Mouse (Mus musculus) hindbrain, embryonic 16.5 days (tissue): ENCODE results near the gene 1700019N19Rik. TPM values are rescaled to one million over a fixed set of nuclear protein-coding genes. Genes with fewer than 3 reads are reported as not detected.

Source experiments
- ATAC-seq: fragments of 200-750 bp; cut with Nextera tagmentation; 2 replicates; pipeline ENCODE4 v1.8.0; 2017; ENCODE audit warnings: moderate TSS enrichment, moderate library complexity
- H3K27ac ChIP-seq: fragments of 300-500 bp; sonication (generic); 2 replicates; pipeline ENCODE4 v1.5.1; 2014; ENCODE audit warnings: low read depth, mild to moderate bottlenecking, control low read depth, low read length, moderate library complexity
- H3K27me3 ChIP-seq: fragments of 300-500 bp; sonication (generic); replicated peaks from 2 replicates; pipeline ENCODE4 v1.6.1; 2014; ENCODE audit warnings: low read length; ENCODE audit not compliant: control insufficient read depth, insufficient read depth
- H3K36me3 ChIP-seq: fragments of 300-500 bp; sonication (generic); 2 replicates; pipeline ENCODE4 v1.6.1; 2014; ENCODE audit warnings: mild to moderate bottlenecking, low read length, moderate library complexity, mixed read lengths; ENCODE audit not compliant: control insufficient read depth, insufficient read depth
- H3K4me1 ChIP-seq: fragments of 300-500 bp; sonication (generic); 2 replicates; pipeline ENCODE4 v1.6.1; 2014; ENCODE audit warnings: low read depth, low read length; ENCODE audit not compliant: control insufficient read depth, insufficient read depth
- H3K4me2 ChIP-seq: fragments of 300-500 bp; sonication (generic); 2 replicates; pipeline ENCODE4 v1.6.1; 2014; ENCODE audit warnings: mild to moderate bottlenecking, low read length, control low read depth, moderate library complexity
- H3K4me3 ChIP-seq: fragments of 300-500 bp; sonication (generic); 2 replicates; pipeline ENCODE4 v1.5.1; 2014; ENCODE audit warnings: mild to moderate bottlenecking, low read length, control low read depth, moderate library complexity
- H3K9ac ChIP-seq: fragments of 300-500 bp; sonication (generic); 2 replicates; pipeline ENCODE4 v1.6.1; 2014; ENCODE audit warnings: low read depth, mild to moderate bottlenecking, control low read depth, low read length, moderate library complexity
- H3K9me3 ChIP-seq: fragments of 300-500 bp; sonication (generic); 2 replicates; pipeline ENCODE4 v1.6.1; 2014; ENCODE audit warnings: mild to moderate bottlenecking, low read length, moderate library complexity; ENCODE audit not compliant: control insufficient read depth
- WGBS: fragments of 180-500 bp; shearing (Covaris S2); extraction: QIAGEN DNeasy Blood & Tissue Kit; methylation state at CpG from one replicate; pipeline ENCODE4 v1.1.7; 2014; 5-methylcytosine and 5-hydroxymethylcytosine counted together
- polyA plus RNA-seq: library from polyadenylated mRNA; unstranded; fragments of >200 nt; fragmentation: Nextera tagmentation; extraction: Ambion mirVana; gene quantifications from 2 replicates; pipeline ENCODE4 v1.2.1, GENCODE M21; 2015

Gene 1700019N19Rik
- polyA plus RNA-seq, 1 experiment from 2014 or later, result not detected

- 65% methylated on average over 4 of the region's 4 CpGs for WGBS
- H3K9ac ChIP-seq, result no peak overlapping the region
- no peaks in the 10 kb centered on the region for H3K27me3 ChIP-seq
- H3K4me3 ChIP-seq, result no peak overlapping the region
- no peaks in the 10 kb centered on the region for H3K4me1 ChIP-seq
- no peak for ATAC-seq
- no peaks in the 10 kb centered on the region for H3K36me3 ChIP-seq
- no peak overlapping the region for H3K4me2 ChIP-seq
- no peak overlapping the region for H3K27ac ChIP-seq
- H3K9me3 ChIP-seq, result no peaks in the 10 kb centered on the region
Observed at GRCm38 (mm10) chr19:58743736-58744135, 50.5 kb downstream of the 1700019N19Rik start.

GRCm38 (mm10) chr19:58742711-58743110, 51.5 kb downstream of the 1700019N19Rik start:
- Histone ChIP-seq H3K4me1 (no peaks in the 10 kb centered on the region), H3K9me3 (no peaks in the 10 kb centered on the region), H3K9ac (no peak overlapping the region), H3K27ac (no peak overlapping the region), H3K4me2 (no peak overlapping the region), H3K4me3 (no peak overlapping the region), H3K27me3 (no peaks in the 10 kb centered on the region), H3K36me3 (no peaks in the 10 kb centered on the region)
- ATAC-seq, result no peak
- 93% methylated on average over 4 of the region's 4 CpGs for WGBS

- Histone ChIP-seq H3K9me3 (no peaks in the 10 kb centered on the region), H3K36me3 (no peaks in the 10 kb centered on the region), H3K9ac (no peak overlapping the region), H3K4me2 (no peak overlapping the region), H3K4me1 (no peaks in the 10 kb centered on the region), H3K4me3 (no peak overlapping the region), H3K27ac (no peak overlapping the region), H3K27me3 (no peaks in the 10 kb centered on the region)
- ATAC-seq, result no peak
- 54% methylated on average over 6 of the region's 6 CpGs for WGBS
Observed at GRCm38 (mm10) chr19:58741036-58741435, 53.2 kb downstream of the 1700019N19Rik start.

GRCm38 (mm10) chr19:58738111-58738510, 56.1 kb downstream of the 1700019N19Rik start:
- H3K9me3 ChIP-seq, result no peaks in the 10 kb centered on the region
- no peaks in the 10 kb centered on the region for H3K4me1 ChIP-seq
- H3K4me3 ChIP-seq, result no peak overlapping the region
- 85% methylated on average over 4 of the region's 4 CpGs for WGBS
- no peak overlapping the region for H3K27ac ChIP-seq
- no peak overlapping the region for H3K9ac ChIP-seq
- ATAC-seq, result no peak
- H3K36me3 ChIP-seq, result no peaks in the 10 kb centered on the region
- no peaks in the 10 kb centered on the region for H3K27me3 ChIP-seq
- H3K4me2 ChIP-seq, result no peak overlapping the region

Other genes starting within 250 kb of the 1700019N19Rik start
- gene Pnlip, start 142.0 kb downstream of the 1700019N19Rik start, polyA plus RNA-seq, result 1.5 and 2.4 TPM in 2 replicates
- 0.46 TPM in 1 of 2 replicates, not detected in the other for gene Pnliprp1, start 65.6 kb downstream of the 1700019N19Rik start, polyA plus RNA-seq
- 0.10 and 0.13 TPM in 2 replicates for gene Pnliprp2, start 34.7 kb downstream of the 1700019N19Rik start, polyA plus RNA-seq
- 2.1 and 2.2 TPM in 2 replicates for gene Eno4, start 149.0 kb upstream of the 1700019N19Rik start, polyA plus RNA-seq
- 62.6 and 73.1 TPM in 2 replicates for gene Hspa12a, start 149.2 kb upstream of the 1700019N19Rik start, polyA plus RNA-seq